Mouse (Mus musculus) liver, adult 2 months (tissue): ENCODE results near the gene Lexm. TPM values are rescaled to one million over a fixed set of nuclear protein-coding genes. Genes with fewer than 3 reads are reported as not detected.

Experiments
- DNase-seq: peaks from one replicate; pipeline ENCODE4 v3.0.0-alpha.2; 2011; ENCODE audit warnings: low read depth, low spot score; ENCODE audit errors: extremely low read depth
- H3K27ac ChIP-seq: fragments of 200-500 bp; replicated peaks from 2 replicates; pipeline ENCODE4 v1.5.1; 2012; ENCODE audit warnings: low read depth, mild to moderate bottlenecking, control low read depth, inconsistent platforms, low read length; ENCODE audit not compliant: insufficient read depth
- H3K27me3 ChIP-seq: fragments of 200-500 bp; 2 replicates; pipeline ENCODE4 v1.6.1; 2012; ENCODE audit warnings: mild to moderate bottlenecking, moderate library complexity, low read length, inconsistent platforms; ENCODE audit not compliant: control insufficient read depth, insufficient read depth
- H3K36me3 ChIP-seq: fragments of 200-500 bp; 2 replicates; pipeline ENCODE4 v1.6.1; 2012; ENCODE audit warnings: low read length, inconsistent platforms; ENCODE audit not compliant: control insufficient read depth, insufficient read depth
- H3K4me1 ChIP-seq: fragments of 200-500 bp; 2 replicates; pipeline ENCODE4 v1.6.1; 2011; ENCODE audit warnings: low read length; ENCODE audit not compliant: control insufficient read depth, insufficient read depth
- H3K4me3 ChIP-seq: fragments of 200-500 bp; 2 replicates; pipeline ENCODE4 v1.5.1; 2011; ENCODE audit warnings: low read depth, mild to moderate bottlenecking, control low read depth, low read length, moderate library complexity; ENCODE audit not compliant: insufficient read depth
- H3K79me2 ChIP-seq: fragments of 200-500 bp; 2 replicates; pipeline ENCODE4 v1.6.1; 2012; ENCODE audit warnings: inconsistent platforms, mild to moderate bottlenecking, low read length, moderate library complexity; ENCODE audit not compliant: control insufficient read depth, insufficient read depth
- H3K9ac ChIP-seq: fragments of 200-500 bp; 2 replicates; pipeline ENCODE4 v1.6.1; 2012; ENCODE audit warnings: low read depth, mild to moderate bottlenecking, control low read depth, inconsistent platforms, low read length
- CTCF ChIP-seq: fragments of 200-500 bp; IDR thresholded peaks from 2 replicates; pipeline ENCODE4 v1.5.1; 2011; ENCODE audit warnings: low read depth, low read length, control low read depth
- POLR2A ChIP-seq: fragments of 200-500 bp; IDR thresholded peaks from 2 replicates; pipeline ENCODE4 v1.6.1; 2011; ENCODE audit warnings: low read length, control low read depth; ENCODE audit not compliant: insufficient read depth; ENCODE audit errors: extremely low read depth
- WGBS: fragments of 180-500 bp; shearing (Covaris S2); methylation state at CpG from one replicate; pipeline ENCODE4 v1.1.7; 2018; 5-methylcytosine and 5-hydroxymethylcytosine counted together
- polyA plus RNA-seq: library from polyadenylated mRNA; depleted of rRNA; stranded (reverse); fragments of >200 nt; gene quantifications from 2 replicates; pipeline ENCODE4 v1.2.3, GENCODE M21; 2012
- total RNA-seq: library from RNA; depleted of rRNA; stranded (reverse); fragments of >200 nt; gene quantifications from 2 replicates; pipeline ENCODE4 v1.2.3, GENCODE M21; 2014

Lexm gene
- total and polyA plus RNA-seq, 2 experiments, result not detected

GRCm38 (mm10) chr4:106562006-106562405 is 55.0 kb downstream of the Lexm start:
- H3K36me3 ChIP-seq, result peaks cover 18% of the 10 kb centered on the region
- peak overlapping the region; percentile 95 for H3K9ac ChIP-seq
- H3K27me3 ChIP-seq, result no peaks in the 10 kb centered on the region
- peak; percentile 69 for DNase-seq
- no peak for TF ChIP-seq POLR2A
- no peak for TF ChIP-seq CTCF
- 4% methylated on average over 6 of the region's 6 CpGs for WGBS
- peak overlapping the region; percentile 83 for H3K4me3 ChIP-seq
- peak overlapping the region; percentile 91 for H3K27ac ChIP-seq
- H3K4me1 ChIP-seq, result peaks cover 25% of the 10 kb centered on the region
- peaks cover 22% of the 10 kb centered on the region for H3K79me2 ChIP-seq

GRCm38 (mm10) chr4:106560846-106561781 is 55.9 kb downstream of the Lexm start, which contains the start of gene Dhcr24:
Gene Dhcr24 (plus strand): TSS chr4:106561038.
- Histone ChIP-seq H3K79me2 (peaks cover 18% of the 10 kb centered on the region), H3K4me1 (peaks cover 25% of the 10 kb centered on the region), H3K27me3 (no peaks in the 10 kb centered on the region), H3K9ac (peak within 1 kb of the TSS; percentile 95), H3K4me3 (peak within 1 kb of the TSS; percentile 83), H3K36me3 (peaks cover 14% of the 10 kb centered on the region), H3K27ac (peak within 1 kb of the TSS; percentile 97)
- peak; percentile 82 for DNase-seq
- WGBS, result under 1% methylated on average over 89 of the region's 89 CpGs
- TF ChIP-seq CTCF (no peak), POLR2A (peak; percentile 97)

- H3K4me3 ChIP-seq, result peak overlapping the region; percentile 83
- peak overlapping the region; percentile 97 for H3K27ac ChIP-seq
- peaks cover 23% of the 10 kb centered on the region for H3K4me1 ChIP-seq
- peak overlapping the region; percentile 81 for H3K9ac ChIP-seq
- peaks cover 9% of the 10 kb centered on the region for H3K36me3 ChIP-seq
- DNase-seq, result peak; percentile 78
- peaks cover 18% of the 10 kb centered on the region for H3K79me2 ChIP-seq
- 1% methylated on average over 20 of the region's 20 CpGs for WGBS
- TF ChIP-seq POLR2A (no peak), CTCF (no peak)
- H3K27me3 ChIP-seq, result no peaks in the 10 kb centered on the region
These were observed 56.7 kb downstream of the Lexm start for GRCm38 (mm10) chr4:106560213-106560845.

GRCm38 (mm10) chr4:106559343-106560212 is 57.5 kb downstream of the Lexm start:
- H3K4me1 ChIP-seq, result peaks cover 21% of the 10 kb centered on the region
- no peak overlapping the region for H3K4me3 ChIP-seq
- no peaks in the 10 kb centered on the region for H3K27me3 ChIP-seq
- TF ChIP-seq POLR2A (no peak), CTCF (no peak)
- peak overlapping the region; percentile 45; the same call in 1 of the 2 replicates for H3K9ac ChIP-seq
- peak; percentile 87 for DNase-seq
- H3K79me2 ChIP-seq, result peaks cover 18% of the 10 kb centered on the region
- peak overlapping the region; percentile 97 for H3K27ac ChIP-seq
- H3K36me3 ChIP-seq, result peaks cover 3% of the 10 kb centered on the region; the same call in 1 of the 2 replicates
- 11% methylated on average over 13 of the region's 13 CpGs for WGBS

DNA sequence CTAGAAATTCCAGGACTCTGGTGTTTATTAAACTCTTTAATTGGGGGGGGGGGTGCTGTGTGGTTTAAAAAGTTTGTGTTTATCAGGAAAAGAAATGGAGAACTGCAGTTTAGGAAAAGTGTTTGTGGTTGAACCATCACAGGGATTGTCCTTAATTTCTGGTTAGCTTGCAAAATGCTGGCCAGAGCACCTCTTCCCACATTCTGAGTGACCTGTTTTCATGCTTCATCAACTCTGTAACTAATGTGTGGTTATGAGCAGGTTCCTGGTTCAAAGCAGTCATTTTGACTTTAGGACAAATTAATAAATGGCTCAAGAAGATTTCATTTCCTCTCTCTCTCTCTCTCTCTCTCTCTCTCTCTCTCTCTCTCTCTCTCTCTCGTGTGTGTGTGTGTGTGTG is 59.1 kb downstream of the Lexm start:
- no peak overlapping the region for H3K27ac ChIP-seq
- no peak for DNase-seq
- H3K9ac ChIP-seq, result no peak overlapping the region
- H3K4me1 ChIP-seq, result peaks cover 11% of the 10 kb centered on the region; the same call in 1 of the 2 replicates
- WGBS, result no CpG with 5 or more reads among the region's 1 CpGs
- no peaks in the 10 kb centered on the region for H3K27me3 ChIP-seq
- TF ChIP-seq POLR2A, result no peak
- no peak for TF ChIP-seq CTCF
- no peak overlapping the region for H3K4me3 ChIP-seq
- peaks cover 6% of the 10 kb centered on the region for H3K79me2 ChIP-seq
- no peaks in the 10 kb centered on the region for H3K36me3 ChIP-seq
